Mouse (Mus musculus): ENCODE results near the gene Pcsk6. TPM values are rescaled to one million over a fixed set of nuclear protein-coding genes. Genes with fewer than 3 reads are reported as not detected.

The Pcsk6 gene
- polyA plus RNA-seq, 1 experiment from 2014 or later: 1.0 TPM

DNA sequence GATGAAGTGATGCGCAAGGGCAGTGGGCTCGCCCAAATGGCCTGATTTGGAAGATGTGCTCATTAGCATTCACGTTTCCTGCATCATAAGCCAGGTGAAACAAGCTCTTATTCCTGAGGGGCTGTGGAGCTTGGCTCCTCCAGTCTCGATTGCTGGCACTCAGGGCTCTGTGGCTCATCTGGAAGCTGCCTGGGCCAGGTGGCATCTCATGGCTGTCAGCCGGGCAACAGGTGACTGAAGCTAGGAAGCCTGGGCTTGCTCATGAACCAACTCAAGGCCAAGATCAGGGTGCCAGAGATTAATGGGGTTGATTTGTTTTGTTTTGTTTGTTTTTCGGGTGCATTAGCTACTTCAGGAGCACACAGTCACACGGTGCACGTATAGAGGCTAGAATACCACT, 231.1 kb downstream of the Pcsk6 start:
- no peaks in the 10 kb centered on the region for H3K9me3 ChIP-seq
- no peak overlapping the region for H3K4me3 ChIP-seq
- no peaks in the 10 kb centered on the region for H3K4me1 ChIP-seq
- H3K36me3 ChIP-seq (replicated peaks): peaks cover 52% of the 10 kb centered on the region
- no peak for DNase-seq (ENCODE audit: low spot score)
- WGBS: 91% methylated on average over 8 of the region's 8 CpGs
- H3K27ac ChIP-seq (replicated peaks): no peak overlapping the region
- no peaks in the 10 kb centered on the region for H3K27me3 ChIP-seq (replicated peaks; ENCODE audit: low read depth, poor library complexity, severe bottlenecking)

DNA sequence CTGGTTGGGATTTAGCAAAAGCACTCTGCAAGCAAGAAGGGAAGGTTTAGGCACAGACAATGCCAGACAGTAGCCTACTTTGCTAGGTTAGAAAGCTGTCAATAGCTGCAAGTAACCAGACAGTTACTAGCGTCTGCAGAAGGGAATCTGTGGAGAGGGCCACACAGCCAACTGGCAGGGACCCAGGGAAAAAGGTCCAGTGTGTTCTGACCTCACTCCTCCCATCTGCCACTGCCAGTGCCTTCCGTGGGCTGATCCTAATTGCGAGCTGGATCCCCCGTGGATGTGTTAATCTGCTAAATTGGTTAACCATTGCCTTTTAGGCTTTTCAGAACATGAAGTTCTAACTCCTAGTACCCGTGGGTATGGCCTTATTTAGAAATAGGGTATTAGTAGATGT, 232.6 kb downstream of the Pcsk6 start:
- H3K9me3 ChIP-seq: no peaks in the 10 kb centered on the region
- peaks cover 37% of the 10 kb centered on the region for H3K36me3 ChIP-seq (replicated peaks)
- H3K4me3 ChIP-seq: no peak overlapping the region
- H3K27me3 ChIP-seq (replicated peaks; ENCODE audit: low read depth, poor library complexity, severe bottlenecking): no peaks in the 10 kb centered on the region
- no peak overlapping the region for H3K27ac ChIP-seq (replicated peaks)
- no peaks in the 10 kb centered on the region for H3K4me1 ChIP-seq
- no peak for DNase-seq (ENCODE audit: low spot score)
- 78% methylated on average over 5 of the region's 5 CpGs for WGBS

DNA sequence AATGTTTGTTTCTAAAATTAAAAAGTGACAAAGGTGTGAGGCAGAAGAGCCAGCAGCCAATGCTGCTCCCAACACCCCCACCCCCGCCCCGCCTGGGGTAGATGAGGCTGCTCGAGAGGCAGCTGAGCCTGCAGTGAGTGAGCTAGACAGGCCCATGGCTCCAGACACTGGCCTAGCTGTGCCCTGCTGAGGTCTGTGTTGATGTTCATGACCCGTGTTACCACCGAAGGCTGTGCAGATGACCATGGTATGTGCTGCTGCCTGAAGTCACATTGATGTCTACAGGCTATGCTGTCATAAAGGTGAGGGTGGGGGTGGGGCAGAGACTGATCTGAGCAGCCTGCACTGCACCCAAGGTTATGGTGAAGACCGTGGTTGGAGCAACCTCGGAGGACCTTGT, 237.3 kb downstream of the Pcsk6 start:
- no peak for DNase-seq (ENCODE audit: low spot score)
- H3K27me3 ChIP-seq (replicated peaks; ENCODE audit: low read depth, poor library complexity, severe bottlenecking): no peaks in the 10 kb centered on the region
- no peaks in the 10 kb centered on the region for H3K36me3 ChIP-seq (replicated peaks)
- H3K4me1 ChIP-seq: no peaks in the 10 kb centered on the region
- no peak overlapping the region for H3K4me3 ChIP-seq
- H3K27ac ChIP-seq (replicated peaks): no peak overlapping the region
- no peaks in the 10 kb centered on the region for H3K9me3 ChIP-seq
- 87% methylated on average over 7 of the region's 7 CpGs for WGBS

Other genes with a start within 250 kb of the Pcsk6 start
- 6.0 and 6.6 TPM in 2 replicates for gene Tarsl2, start 216.8 kb upstream of the Pcsk6 start, polyA plus RNA-seq (2016; fragmentation: Nextera tagmentation; extraction: Ambion mirVana)
- 74.0 and 76.6 TPM in 2 replicates for gene Tm2d3, start 170.6 kb upstream of the Pcsk6 start, polyA plus RNA-seq (2016; fragmentation: Nextera tagmentation; extraction: Ambion mirVana)
- gene Gm45213, start 181.9 kb downstream of the Pcsk6 start, polyA plus RNA-seq (2016; fragmentation: Nextera tagmentation; extraction: Ambion mirVana): not detected in 2 replicates
- 273 and 281 TPM in 2 replicates for gene Snrpa1, start 197.3 kb downstream of the Pcsk6 start, polyA plus RNA-seq (2016; fragmentation: Nextera tagmentation; extraction: Ambion mirVana)
- gene Selenos, start 217.9 kb downstream of the Pcsk6 start, polyA plus RNA-seq (2016; fragmentation: Nextera tagmentation; extraction: Ambion mirVana): 83.2 and 85.8 TPM in 2 replicates
- gene Chsy1, start 247.8 kb downstream of the Pcsk6 start, polyA plus RNA-seq (2016; fragmentation: Nextera tagmentation; extraction: Ambion mirVana): 12.5 and 13.4 TPM in 2 replicates